Mouse (Mus musculus): ENCODE data around the gene Poll.
"Not testable (repeated sequence)": the region's sequence is repeated elsewhere in the genome, so short reads cannot be mapped to it uniquely, and the experiment has no call there.

Gene Poll

GRCm38 (mm10) chr19:45577141-45577750 is 16.9 kb upstream of the Poll start:
- no peak for DNase-seq (ENCODE audit: low spot score)

- DNase-seq (ENCODE audit: low spot score) = no peak
Measured at GRCm38 (mm10) chr19:45575632-45576001, 15.3 kb upstream of the Poll start.

- DNase-seq (ENCODE audit: low spot score) = no peak
Measured at GRCm38 (mm10) chr19:45574941-45575631, 14.8 kb upstream of the Poll start.

- no peak for DNase-seq (ENCODE audit: low spot score)
Measured at GRCm38 (mm10) chr19:45574339-45574898, 14.1 kb upstream of the Poll start.

GRCm38 (mm10) chr19:45573861-45574267 is 13.5 kb upstream of the Poll start:
- peak; percentile 42 for DNase-seq (ENCODE audit: low spot score)

- no peak for DNase-seq (ENCODE audit: low spot score)
Measured at GRCm38 (mm10) chr19:45573033-45573432, 12.7 kb upstream of the Poll start.

- no peak for DNase-seq (ENCODE audit: low spot score)
Measured at GRCm38 (mm10) chr19:45567367-45567766, 7.0 kb upstream of the Poll start.

GRCm38 (mm10) chr19:45565925-45566715 is 5.8 kb upstream of the Poll start:
- no peak for DNase-seq (ENCODE audit: low spot score)

- no peak for DNase-seq (ENCODE audit: low spot score)
Measured at GRCm38 (mm10) chr19:45554136-45554535, 6.2 kb downstream of the Poll start.

GRCm38 (mm10) chr19:45552187-45552586 is 8.1 kb downstream of the Poll start:
- no peak for DNase-seq (ENCODE audit: low spot score)

GRCm38 (mm10) chr19:45549948-45550347 is 10.4 kb downstream of the Poll start:
- no peak for DNase-seq (ENCODE audit: low spot score)

GRCm38 (mm10) chr19:45549128-45549915 is 11.0 kb downstream of the Poll start:
- DNase-seq (ENCODE audit: low spot score) = no peak

GRCm38 (mm10) chr19:45548196-45548595 is 12.1 kb downstream of the Poll start:
- DNase-seq (ENCODE audit: low spot score) = not testable (repeated sequence)

GRCm38 (mm10) chr19:45544925-45545321 is 15.4 kb downstream of the Poll start:
- peak; percentile 69 for DNase-seq (ENCODE audit: low spot score)

GRCm38 (mm10) chr19:45544152-45544924 is 16.0 kb downstream of the Poll start:
- no peak for DNase-seq (ENCODE audit: low spot score)

- DNase-seq (ENCODE audit: low spot score) = no peak
Measured at GRCm38 (mm10) chr19:45542061-45542460, 18.3 kb downstream of the Poll start.

GRCm38 (mm10) chr19:45541409-45542041 is 18.8 kb downstream of the Poll start:
- no peak for DNase-seq (ENCODE audit: low spot score)

- DNase-seq (ENCODE audit: low spot score) = no peak
Measured at GRCm38 (mm10) chr19:45540657-45541408, 19.5 kb downstream of the Poll start.

- no peak for DNase-seq (ENCODE audit: low spot score)
Measured at GRCm38 (mm10) chr19:45537505-45537904, 22.8 kb downstream of the Poll start.

GRCm38 (mm10) chr19:45535929-45536328 is 24.4 kb downstream of the Poll start:
- no peak for DNase-seq (ENCODE audit: low spot score)

Measured in ovary, postnatal 10 days (tissue).